Mouse (Mus musculus) intestine, embryonic 14.5 days (tissue): ENCODE results near the gene Gm10160. TPM values are rescaled to one million over a fixed set of nuclear protein-coding genes. Genes with fewer than 3 reads are reported as not detected.

Experiments
- ATAC-seq: fragments of 200-750 bp; cut with Nextera tagmentation; replicated peaks from 2 replicates; pipeline ENCODE4 v1.8.0; 2017; ENCODE audit warnings: low read depth, moderate number of reproducible peaks, moderate TSS enrichment, moderate library complexity; ENCODE audit not compliant: low FRiP score, low TSS enrichment
- DNase-seq: peaks from one replicate; pipeline ENCODE4 v3.0.0-alpha.2; 2018; ENCODE audit warnings: low spot score
- H3K27ac ChIP-seq: fragments of 300-500 bp; sonication (generic); 2 replicates; pipeline ENCODE4 v1.5.1; 2014; ENCODE audit warnings: low read depth, mild to moderate bottlenecking, control low read depth
- H3K27me3 ChIP-seq: fragments of 300-500 bp; sonication (generic); replicated peaks from 2 replicates; pipeline ENCODE4 v1.6.1; 2014; ENCODE audit warnings: low read length, control low read depth; ENCODE audit not compliant: control insufficient read depth, insufficient read depth
- H3K36me3 ChIP-seq: fragments of 300-500 bp; sonication (generic); 2 replicates; pipeline ENCODE4 v1.6.1; 2014; ENCODE audit warnings: low read length, control low read depth; ENCODE audit not compliant: control insufficient read depth, insufficient read depth
- H3K4me1 ChIP-seq: fragments of 300-500 bp; sonication (generic); replicated peaks from 2 replicates; pipeline ENCODE4 v1.6.1; 2014; ENCODE audit warnings: low read length, control low read depth, mixed read lengths; ENCODE audit not compliant: control insufficient read depth, insufficient read depth
- H3K4me2 ChIP-seq: fragments of 300-500 bp; sonication (generic); 2 replicates; pipeline ENCODE4 v1.6.1; 2014; ENCODE audit warnings: low read length
- H3K4me3 ChIP-seq: fragments of 300-500 bp; sonication (generic); 2 replicates; pipeline ENCODE4 v1.5.1; 2014; ENCODE audit warnings: low read depth, low read length, control low read depth, mixed read lengths
- H3K9ac ChIP-seq: fragments of 300-500 bp; sonication (generic); 2 replicates; pipeline ENCODE4 v1.6.1; 2014; ENCODE audit warnings: mild to moderate bottlenecking, low read length
- H3K9me3 ChIP-seq: fragments of 300-500 bp; sonication (generic); 2 replicates; pipeline ENCODE4 v1.6.1; 2016; ENCODE audit warnings: low read length, control low read depth; ENCODE audit not compliant: control insufficient read depth
- WGBS: fragments of 180-500 bp; shearing (Covaris S2); extraction: QIAGEN DNeasy Blood & Tissue Kit; methylation state at CpG from one replicate; pipeline ENCODE4 v1.1.7; 2014; 5-methylcytosine and 5-hydroxymethylcytosine counted together
- polyA plus RNA-seq: library from polyadenylated mRNA; unstranded; fragments of >200 nt; fragmentation: Nextera tagmentation; extraction: Ambion mirVana; gene quantifications from 2 replicates; pipeline ENCODE4 v1.2.1, GENCODE M21; 2014

Gm10160 gene
- polyA plus RNA-seq, 1 experiment from 2014 or later, result not detected

DNA sequence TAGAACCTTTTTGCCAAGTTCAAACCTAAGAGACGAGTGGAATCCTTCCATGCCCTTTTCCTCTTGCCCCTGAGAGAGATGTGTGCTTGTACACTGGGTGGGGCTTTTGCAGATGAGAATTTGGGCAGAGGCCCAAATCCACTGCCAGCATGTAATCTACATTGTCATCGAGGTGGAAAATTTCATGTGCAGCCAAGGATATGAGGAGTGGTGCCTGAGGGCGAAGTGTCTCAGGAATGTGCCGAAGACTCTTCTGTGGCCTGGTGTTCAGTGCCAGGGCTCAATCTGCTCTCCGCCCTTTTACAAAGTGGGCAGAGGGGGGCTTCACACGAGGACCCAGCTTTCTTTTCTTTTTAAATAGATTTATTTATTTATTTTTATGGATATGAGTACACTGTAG, 19.0 kb upstream of the Gm10160 start:
- Histone ChIP-seq H3K4me3 (no peak overlapping the region), H3K9me3 (no peaks in the 10 kb centered on the region), H3K27me3 (no peaks in the 10 kb centered on the region), H3K4me1 (peaks cover 8% of the 10 kb centered on the region; the same call in 1 of the 2 replicates), H3K27ac (no peak overlapping the region), H3K36me3 (no peaks in the 10 kb centered on the region), H3K4me2 (no peak overlapping the region), H3K9ac (no peak overlapping the region)
- whole genome bisulfite sequencing, result 85% methylated on average over 6 of the region's 6 CpGs
- DNase-seq (peak; percentile 43), ATAC-seq (no peak)

DNA sequence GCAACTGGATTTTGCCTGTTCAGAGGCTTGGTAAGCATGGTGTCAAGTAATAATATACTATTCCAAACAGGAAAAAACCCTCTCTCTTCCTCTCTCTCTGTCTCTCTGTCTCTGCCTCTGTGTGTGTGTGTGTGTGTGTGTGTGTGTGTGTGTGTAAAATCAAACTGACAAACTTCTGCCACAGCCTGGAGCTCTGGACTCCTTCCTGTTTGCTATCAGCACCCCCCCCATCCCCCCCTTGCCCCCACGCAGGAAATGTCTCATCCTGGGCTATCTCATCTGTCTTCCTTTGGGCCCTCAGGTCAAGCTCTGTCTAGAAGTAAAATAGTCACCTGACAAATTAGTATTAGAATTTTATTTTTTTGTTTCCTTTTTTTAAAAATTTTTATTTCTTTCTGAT, 18.2 kb upstream of the Gm10160 start:
- WGBS, result 7% methylated on average over 1 of the region's 1 CpGs
- Histone ChIP-seq H3K36me3 (no peaks in the 10 kb centered on the region), H3K27me3 (no peaks in the 10 kb centered on the region), H3K4me1 (peaks cover 8% of the 10 kb centered on the region; the same call in 1 of the 2 replicates), H3K9me3 (no peaks in the 10 kb centered on the region), H3K27ac (no peak overlapping the region), H3K4me2 (no peak overlapping the region), H3K4me3 (no peak overlapping the region), H3K9ac (no peak overlapping the region)
- no peak for ATAC-seq
- DNase-seq, result no peak

DNA sequence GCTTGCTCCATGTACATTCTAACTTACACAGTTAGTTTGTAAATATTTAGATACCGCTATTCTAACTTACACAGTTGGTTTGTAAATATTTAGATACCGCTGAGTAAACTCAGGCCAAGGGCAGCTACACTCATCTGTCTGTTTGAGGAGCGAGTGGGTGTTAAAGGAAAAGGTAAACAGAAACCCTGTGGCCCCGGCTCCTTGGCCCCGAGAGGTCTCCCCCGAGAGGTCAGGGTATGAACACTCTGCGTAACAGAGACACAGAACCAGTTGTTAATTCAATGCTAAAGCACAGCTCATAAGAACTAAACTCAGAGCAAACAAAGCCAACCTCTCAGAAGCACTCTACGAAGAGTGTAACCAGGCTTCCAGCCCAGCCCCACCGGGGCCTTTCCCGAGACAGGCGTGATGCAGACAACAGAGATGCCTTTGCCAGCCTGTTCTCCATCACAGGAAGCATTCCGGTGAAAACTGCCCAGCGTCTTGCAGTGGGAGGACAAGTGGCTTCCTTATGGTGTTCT, 17.0 kb upstream of the Gm10160 start:
- 0 out of 2 replicates have a peak, but pooled peaks have one; percentile 25 for ATAC-seq

DNA sequence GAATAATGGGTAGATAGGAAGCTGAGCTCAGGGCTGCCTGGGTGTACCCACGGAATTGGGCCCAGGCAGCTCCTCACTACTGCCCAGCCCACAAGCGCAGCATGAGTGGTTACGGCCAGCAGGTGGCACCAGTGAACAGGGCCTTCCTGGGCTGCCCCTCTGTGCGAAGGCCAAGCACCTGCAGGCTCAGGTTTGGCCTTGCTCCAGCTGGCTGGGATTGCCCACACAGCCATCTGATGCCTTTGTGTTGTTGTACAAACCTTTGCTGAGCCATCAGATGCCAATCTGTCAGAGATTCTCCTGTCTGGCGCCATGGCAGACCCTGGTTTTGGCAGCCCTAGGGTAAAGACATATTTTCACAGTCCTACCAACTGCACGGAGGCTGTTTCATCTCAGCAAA, 12.6 kb upstream of the Gm10160 start:
- H3K27ac ChIP-seq, result no peak overlapping the region
- H3K4me3 ChIP-seq, result no peak overlapping the region
- H3K9ac ChIP-seq, result no peak overlapping the region
- no peaks in the 10 kb centered on the region for H3K36me3 ChIP-seq
- 32% methylated on average over 6 of the region's 6 CpGs for whole genome bisulfite sequencing
- H3K9me3 ChIP-seq, result no peaks in the 10 kb centered on the region
- H3K4me1 ChIP-seq, result peaks cover 5% of the 10 kb centered on the region; the same call in 1 of the 2 replicates
- peak; percentile 86 for DNase-seq
- no peak overlapping the region for H3K4me2 ChIP-seq
- no peaks in the 10 kb centered on the region for H3K27me3 ChIP-seq
- ATAC-seq, result peak; percentile 74; the same call in 1 of the 2 replicates

More for the DNA sequence above, 17.0 kb upstream of the Gm10160 start:
- Histone ChIP-seq H3K27ac (peak overlapping the region; percentile 47; the same call in 1 of the 2 replicates), H3K4me2 (no peak overlapping the region), H3K36me3 (no peaks in the 10 kb centered on the region), H3K4me3 (no peak overlapping the region), H3K9me3 (no peaks in the 10 kb centered on the region), H3K27me3 (no peaks in the 10 kb centered on the region), H3K9ac (no peak overlapping the region), H3K4me1 (peaks cover 8% of the 10 kb centered on the region; the same call in 1 of the 2 replicates)
- peak; percentile 55 for DNase-seq
- WGBS, result 18% methylated on average over 13 of the region's 13 CpGs

DNA sequence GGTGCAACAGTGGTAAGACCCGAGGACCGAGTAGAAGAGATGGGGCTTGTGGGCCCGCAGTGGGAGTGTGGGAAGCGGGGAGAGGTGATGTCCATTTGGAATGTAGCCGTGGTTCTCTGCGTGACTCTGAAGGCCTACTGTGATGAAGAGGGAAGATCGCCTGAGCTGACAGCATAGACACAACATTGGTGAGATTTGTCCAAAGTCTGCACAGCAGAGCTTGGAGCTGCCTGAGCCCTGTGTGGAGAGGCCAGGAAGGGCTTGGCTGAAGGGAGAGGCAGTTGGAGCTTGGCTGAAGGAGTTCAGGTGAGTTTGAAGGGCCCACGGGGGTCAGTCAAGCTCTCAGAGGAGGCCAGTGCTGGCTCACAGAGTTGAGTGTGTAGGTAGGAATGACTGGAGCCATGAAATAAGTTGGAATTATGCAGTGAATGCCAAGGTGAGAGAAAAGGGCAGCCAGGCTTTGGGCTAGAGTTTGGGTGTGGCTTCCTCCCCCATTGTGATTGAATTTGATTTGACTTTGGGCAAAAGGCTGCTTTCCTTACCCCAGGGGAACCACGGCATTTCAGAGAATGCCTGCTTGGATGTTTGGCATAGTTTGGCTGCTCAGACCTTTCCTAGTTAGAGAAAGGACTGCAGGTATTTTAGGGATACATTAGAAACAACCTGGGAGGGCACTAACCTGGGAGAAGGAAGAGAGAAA, 11.8 kb upstream of the Gm10160 start:
- no peak overlapping the region for H3K9ac ChIP-seq
- H3K4me1 ChIP-seq, result no peaks in the 10 kb centered on the region
- H3K27me3 ChIP-seq, result no peaks in the 10 kb centered on the region
- H3K36me3 ChIP-seq, result no peaks in the 10 kb centered on the region
- DNase-seq (no peak), ATAC-seq (no peak)
- H3K4me3 ChIP-seq, result no peak overlapping the region
- 80% methylated on average over 9 of the region's 9 CpGs for WGBS
- no peak overlapping the region for H3K4me2 ChIP-seq
- no peak overlapping the region; the same call in 1 of the 2 replicates for H3K27ac ChIP-seq
- H3K9me3 ChIP-seq, result no peaks in the 10 kb centered on the region

DNA sequence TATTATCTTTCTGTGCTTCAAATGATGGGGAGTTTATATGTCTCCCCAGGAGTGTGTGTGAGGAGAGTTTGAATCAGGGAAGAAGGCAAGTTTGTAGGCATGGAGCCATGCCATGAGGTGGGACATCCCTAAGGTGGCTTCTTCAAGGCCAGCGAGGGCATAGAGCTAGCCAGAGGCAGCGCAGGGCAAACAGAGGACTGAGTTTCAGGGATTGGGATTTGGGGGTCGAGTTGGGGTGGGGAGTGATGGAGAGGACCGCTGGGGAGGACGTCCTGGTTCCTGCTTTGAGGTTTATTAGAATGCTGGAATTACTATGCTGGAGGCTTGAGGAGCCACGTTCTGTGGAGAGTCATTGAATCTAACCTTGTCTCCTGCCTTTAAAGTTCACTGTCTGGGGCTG, 10.3 kb upstream of the Gm10160 start:
- DNase-seq (no peak), ATAC-seq (no peak)
- Histone ChIP-seq H3K27ac (no peak overlapping the region), H3K4me2 (no peak overlapping the region), H3K4me3 (no peak overlapping the region), H3K36me3 (no peaks in the 10 kb centered on the region), H3K4me1 (no peaks in the 10 kb centered on the region), H3K9ac (no peak overlapping the region), H3K9me3 (no peaks in the 10 kb centered on the region), H3K27me3 (no peaks in the 10 kb centered on the region)
- 93% methylated on average over 6 of the region's 6 CpGs for WGBS

DNA sequence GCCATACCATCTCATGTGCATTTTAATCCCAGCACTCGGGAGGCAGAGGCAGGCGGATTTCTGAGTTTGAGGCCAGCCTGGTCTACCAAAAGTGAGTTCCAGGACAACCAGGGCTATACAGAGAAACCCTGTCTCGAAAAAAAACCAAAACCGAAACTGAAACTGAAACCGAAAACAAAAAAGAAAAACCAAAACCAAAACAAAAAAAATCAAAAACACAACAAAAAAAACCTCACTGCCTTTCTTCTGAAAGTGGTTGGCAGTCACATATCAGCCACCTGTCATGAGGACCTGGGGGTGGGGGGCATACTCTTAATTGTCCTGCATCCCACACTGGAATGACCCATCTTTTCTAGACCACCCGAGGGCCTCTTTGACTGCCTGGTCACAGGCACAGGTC, 9.0 kb upstream of the Gm10160 start:
- 90% methylated on average over 6 of the region's 6 CpGs for WGBS
- H3K4me2 ChIP-seq, result no peak overlapping the region
- H3K27me3 ChIP-seq, result peaks cover 10% of the 10 kb centered on the region
- ATAC-seq (no peak), DNase-seq (no peak)
- H3K27ac ChIP-seq, result no peak overlapping the region
- H3K4me3 ChIP-seq, result no peak overlapping the region
- H3K9me3 ChIP-seq, result no peaks in the 10 kb centered on the region
- H3K9ac ChIP-seq, result no peak overlapping the region
- peaks cover 3% of the 10 kb centered on the region; the same call in 1 of the 2 replicates for H3K4me1 ChIP-seq
- no peaks in the 10 kb centered on the region for H3K36me3 ChIP-seq

DNA sequence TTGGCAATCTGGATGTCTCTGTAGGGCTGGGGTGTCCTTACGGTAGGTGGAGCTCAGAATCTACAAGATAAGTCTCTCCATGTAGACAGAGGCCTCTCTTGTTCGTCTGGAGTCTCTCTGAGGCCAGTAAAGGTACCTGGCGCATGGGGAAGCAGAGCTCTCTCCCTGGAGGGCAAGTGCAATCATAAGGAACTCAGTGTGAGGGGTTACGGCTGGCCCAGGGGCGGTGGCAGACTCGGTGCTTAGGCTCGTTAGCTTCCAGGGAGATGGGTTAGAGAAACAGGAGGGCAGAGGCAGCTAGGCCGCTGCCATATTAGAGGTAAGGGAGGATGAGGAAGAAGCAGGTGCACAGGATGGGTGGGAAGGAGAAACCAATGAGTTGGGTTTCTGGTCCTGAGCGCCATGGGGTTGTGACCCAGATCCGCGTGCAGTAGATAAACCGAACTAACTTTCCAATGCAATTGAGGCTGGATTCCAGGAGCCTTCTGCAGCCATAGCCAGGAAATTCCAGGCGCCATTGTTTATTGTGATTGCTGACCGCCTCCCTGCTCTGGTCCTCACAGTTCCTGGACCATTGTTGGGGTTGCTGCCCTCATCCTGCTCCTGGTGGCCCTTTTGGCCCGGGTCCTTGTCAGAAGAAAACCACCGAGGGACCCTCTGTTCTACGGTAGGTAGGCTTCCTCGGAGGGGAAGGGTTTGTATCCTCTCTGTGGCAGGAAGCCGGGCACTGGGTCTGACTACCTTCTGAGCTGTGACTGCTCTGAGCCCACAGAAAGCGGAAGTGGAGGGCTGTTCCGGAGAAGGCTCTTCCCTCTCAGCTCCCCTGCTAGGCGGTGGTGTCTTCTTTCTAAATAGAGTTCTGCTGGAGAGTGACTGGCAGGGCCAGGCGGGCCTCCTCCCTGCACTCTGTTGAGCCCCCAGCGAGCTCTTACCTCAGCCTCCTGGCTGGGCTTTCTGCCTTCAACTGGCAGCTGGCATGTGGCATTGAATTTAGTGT, 7.3 kb upstream of the Gm10160 start:
- WGBS, result 65% methylated on average over 24 of the region's 24 CpGs
- Histone ChIP-seq H3K36me3 (no peaks in the 10 kb centered on the region), H3K9me3 (no peaks in the 10 kb centered on the region), H3K27me3 (peaks cover 23% of the 10 kb centered on the region), H3K27ac (no peak overlapping the region), H3K4me2 (no peak overlapping the region), H3K4me3 (no peak overlapping the region), H3K9ac (no peak overlapping the region), H3K4me1 (peaks cover 9% of the 10 kb centered on the region; the same call in 1 of the 2 replicates)
- no peak for ATAC-seq
- no peak for DNase-seq
